Mouse (Mus musculus) heart, adult 2 months (tissue): Measurements from ENCODE around the gene Gm10720. TPM values are rescaled to one million over a fixed set of nuclear protein-coding genes. Genes with fewer than 3 reads are reported as not detected.
"Not testable (repeated sequence)": the region's sequence is repeated elsewhere in the genome, so short reads cannot be mapped to it uniquely, and the experiment has no call there.

Experiments used
- DNase-seq, 2 experiments: peaks; one replicate each; pipeline ENCODE4 v3.0.0; 2021
- H3K27ac ChIP-seq: fragments of 200-600 bp; 2 replicates; pipeline ENCODE4 v1.8.1; 2022
- H3K27me3 ChIP-seq: fragments of 200-500 bp; 2 replicates; pipeline ENCODE4 v1.6.1; 2012; ENCODE audit warnings: mild to moderate bottlenecking, low read length, inconsistent platforms, mixed read lengths; ENCODE audit not compliant: control insufficient read depth, insufficient read depth
- H3K36me3 ChIP-seq: fragments of 200-500 bp; 2 replicates; pipeline ENCODE4 v1.6.1; 2012; ENCODE audit warnings: low read length, inconsistent platforms; ENCODE audit not compliant: control insufficient read depth, insufficient read depth
- H3K4me1 ChIP-seq: fragments of 200-500 bp; 2 replicates; pipeline ENCODE4 v1.6.1; 2011; ENCODE audit warnings: low read length; ENCODE audit not compliant: control insufficient read depth, insufficient read depth
- H3K4me3 ChIP-seq: fragments of 200-600 bp; 2 replicates; pipeline ENCODE4 v1.8.1; 2022
- H3K79me2 ChIP-seq: fragments of 200-500 bp; replicated peaks from 2 replicates; pipeline ENCODE4 v1.6.1; 2012; ENCODE audit warnings: mild to moderate bottlenecking, inconsistent platforms, low read length, moderate library complexity, mixed read lengths; ENCODE audit not compliant: control insufficient read depth, insufficient read depth
- H3K9ac ChIP-seq: fragments of 200-500 bp; 2 replicates; pipeline ENCODE4 v1.6.1; 2012; ENCODE audit warnings: low read depth, mild to moderate bottlenecking, control low read depth, inconsistent platforms, low read length, mixed read lengths
- WGBS: fragments of 180-500 bp; shearing (Covaris S2); methylation state at CpG from one replicate; pipeline ENCODE4 v1.1.7; 2018; 5-methylcytosine and 5-hydroxymethylcytosine counted together
- intact Hi-C: fragments of 180-260 bp; cut with DNase I; formaldehyde crosslinking; loops from one replicate; pipeline ENCODE4 v1.15.1; 2025
- long read RNA-seq: library from polyadenylated mRNA; stranded (forward); transcript quantifications from one replicate; pipeline ENCODE4 v2.0.0, GENCODE M21; 2021
- polyA plus RNA-seq: library from polyadenylated mRNA; depleted of rRNA; stranded (reverse); fragments of >200 nt; gene quantifications from 2 replicates; pipeline ENCODE4 v1.2.3, GENCODE M21; 2012; rRNA removed
- total RNA-seq, 2 experiments: library from RNA; stranded (reverse); gene quantifications; 2 replicates each; pipeline ENCODE4 v1.2.3; 2021

Gene Gm10720
- not detected for total RNA-seq
- polyA plus RNA-seq, result not detected in 2 replicates
- long read RNA-seq, result 0 reads

- 63% methylated on average over 5 of the region's 9 CpGs for WGBS
- H3K27ac ChIP-seq, H3K9ac ChIP-seq, H3K36me3 ChIP-seq, intact Hi-C loops, H3K4me3 ChIP-seq, H3K4me1 ChIP-seq, DNase-seq, H3K79me2 ChIP-seq, H3K27me3 ChIP-seq: not testable (repeated sequence)
These were observed at the start of gene Gm10720 for GRCm38 (mm10) chr9:3015354-3015753. Gm10720 (plus strand) TSS chr9:3015654.

- 72% methylated on average over 12 of the region's 12 CpGs for WGBS
- H3K36me3 ChIP-seq, H3K4me1 ChIP-seq, H3K9ac ChIP-seq, H3K27ac ChIP-seq, H3K4me3 ChIP-seq, H3K27me3 ChIP-seq, H3K79me2 ChIP-seq, intact Hi-C loops: not testable (repeated sequence)
- DNase-seq, result peak in 1 of 2 experiments; percentile 10
These were observed 14.9 kb upstream of the Gm10720 start, which contains the start of gene Gm10722 for GRCm38 (mm10) chr9:3000445-3000972. Gm10722 (plus strand) TSS chr9:3000922.

- H3K9ac ChIP-seq, H3K79me2 ChIP-seq, H3K36me3 ChIP-seq, H3K27me3 ChIP-seq, H3K4me3 ChIP-seq, H3K27ac ChIP-seq, H3K4me1 ChIP-seq, intact Hi-C loops: not testable (repeated sequence)
- DNase-seq, result peak in 1 of 2 experiments; percentile 2
- 67% methylated on average over 8 of the region's 8 CpGs for WGBS
These were observed 14.4 kb upstream of the Gm10720 start for GRCm38 (mm10) chr9:3001006-3001405.

GRCm38 (mm10) chr9:3001948-3002659 lies 13.3 kb upstream of the Gm10720 start:
- H3K9ac ChIP-seq, H3K36me3 ChIP-seq, H3K79me2 ChIP-seq, intact Hi-C loops, H3K4me1 ChIP-seq, H3K27me3 ChIP-seq, H3K27ac ChIP-seq, H3K4me3 ChIP-seq: not testable (repeated sequence)
- WGBS, result 67% methylated on average over 9 of the region's 11 CpGs
- peak; percentile 60 to 86 for DNase-seq

GRCm38 (mm10) chr9:3002794-3003396 lies 12.6 kb upstream of the Gm10720 start, which contains the start of gene Gm11168:
Gm11168 (plus strand) TSS chr9:3003346.
- H3K9ac ChIP-seq, H3K27ac ChIP-seq: not testable (repeated sequence)
- 75% methylated on average over 6 of the region's 14 CpGs for WGBS

GRCm38 (mm10) chr9:3006179-3006578 lies 9.3 kb upstream of the Gm10720 start:
- H3K9ac ChIP-seq, H3K79me2 ChIP-seq, H3K27ac ChIP-seq, H3K36me3 ChIP-seq, H3K4me1 ChIP-seq, H3K4me3 ChIP-seq, intact Hi-C loops, DNase-seq, H3K27me3 ChIP-seq: not testable (repeated sequence)
- 73% methylated on average over 1 of the region's 5 CpGs for WGBS

More at GRCm38 (mm10) chr9:3002794-3003396, 12.6 kb upstream of the Gm10720 start, which contains the start of gene Gm11168:
- H3K4me1 ChIP-seq, H3K79me2 ChIP-seq, intact Hi-C loops, H3K36me3 ChIP-seq, H3K4me3 ChIP-seq, DNase-seq, H3K27me3 ChIP-seq: not testable (repeated sequence)

GRCm38 (mm10) chr9:3006636-3007035 lies 8.8 kb upstream of the Gm10720 start:
- H3K27me3 ChIP-seq, H3K9ac ChIP-seq, H3K79me2 ChIP-seq, H3K27ac ChIP-seq, H3K4me1 ChIP-seq, intact Hi-C loops, H3K4me3 ChIP-seq, H3K36me3 ChIP-seq: not testable (repeated sequence)
- 73% methylated on average over 8 of the region's 8 CpGs for WGBS
- DNase-seq, result peak; percentile 47 to 78

- H3K27me3 ChIP-seq, DNase-seq, intact Hi-C loops, H3K4me3 ChIP-seq, H3K4me1 ChIP-seq, H3K27ac ChIP-seq, H3K9ac ChIP-seq, H3K79me2 ChIP-seq, H3K36me3 ChIP-seq: not testable (repeated sequence)
- 77% methylated on average over 8 of the region's 9 CpGs for WGBS
These were observed 8.2 kb upstream of the Gm10720 start for GRCm38 (mm10) chr9:3007272-3007671.

GRCm38 (mm10) chr9:3009331-3009730 lies 6.1 kb upstream of the Gm10720 start:
- H3K27me3 ChIP-seq, H3K4me3 ChIP-seq, H3K9ac ChIP-seq, DNase-seq, intact Hi-C loops, H3K4me1 ChIP-seq, H3K27ac ChIP-seq, H3K36me3 ChIP-seq, H3K79me2 ChIP-seq: not testable (repeated sequence)
- no CpG with 5 or more reads among the region's 5 CpGs for WGBS
